Mouse (Mus musculus) A20 (cell line): ENCODE measurements around the gene Anxa9.

ENCODE experiments used
- DNase-seq: peaks from one replicate; pipeline ENCODE4 v3.0.0-alpha.2; 2011; ENCODE audit warnings: low read depth, low spot score

Gene Anxa9

DNA sequence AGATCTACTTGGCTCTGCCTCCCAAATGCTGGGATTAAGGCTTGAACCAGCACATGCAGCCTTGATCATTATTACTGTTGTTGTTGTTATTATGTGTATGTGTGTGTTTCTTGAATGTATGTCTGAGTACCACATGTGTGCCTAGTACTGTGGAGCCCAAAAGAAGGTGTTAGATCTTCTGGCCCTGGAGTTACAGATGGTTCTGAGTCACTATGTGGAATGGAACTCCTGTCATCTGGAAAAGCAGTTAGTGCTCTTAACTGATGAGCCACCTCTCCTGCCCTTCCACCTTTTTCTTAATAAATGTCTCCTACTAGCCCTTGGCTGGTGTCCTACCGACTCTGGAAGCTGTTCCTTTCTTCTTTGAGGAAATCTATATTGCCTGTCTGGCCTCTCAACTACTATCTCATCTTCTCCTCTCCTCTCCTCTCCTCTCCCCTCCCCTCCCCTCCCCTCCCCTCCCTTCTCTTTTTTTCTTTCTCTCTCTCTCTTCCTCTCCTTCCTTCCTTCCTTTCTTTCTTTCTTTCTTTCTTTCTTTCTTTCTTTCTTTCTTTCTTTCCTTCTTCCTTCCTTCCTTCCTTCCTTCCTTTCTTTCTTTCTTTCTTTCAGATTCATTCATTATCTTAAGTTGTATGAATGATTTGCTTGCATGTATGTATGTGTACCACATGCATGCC lies 59.2 kb downstream of the Anxa9 start:
- no peak for DNase-seq

DNA sequence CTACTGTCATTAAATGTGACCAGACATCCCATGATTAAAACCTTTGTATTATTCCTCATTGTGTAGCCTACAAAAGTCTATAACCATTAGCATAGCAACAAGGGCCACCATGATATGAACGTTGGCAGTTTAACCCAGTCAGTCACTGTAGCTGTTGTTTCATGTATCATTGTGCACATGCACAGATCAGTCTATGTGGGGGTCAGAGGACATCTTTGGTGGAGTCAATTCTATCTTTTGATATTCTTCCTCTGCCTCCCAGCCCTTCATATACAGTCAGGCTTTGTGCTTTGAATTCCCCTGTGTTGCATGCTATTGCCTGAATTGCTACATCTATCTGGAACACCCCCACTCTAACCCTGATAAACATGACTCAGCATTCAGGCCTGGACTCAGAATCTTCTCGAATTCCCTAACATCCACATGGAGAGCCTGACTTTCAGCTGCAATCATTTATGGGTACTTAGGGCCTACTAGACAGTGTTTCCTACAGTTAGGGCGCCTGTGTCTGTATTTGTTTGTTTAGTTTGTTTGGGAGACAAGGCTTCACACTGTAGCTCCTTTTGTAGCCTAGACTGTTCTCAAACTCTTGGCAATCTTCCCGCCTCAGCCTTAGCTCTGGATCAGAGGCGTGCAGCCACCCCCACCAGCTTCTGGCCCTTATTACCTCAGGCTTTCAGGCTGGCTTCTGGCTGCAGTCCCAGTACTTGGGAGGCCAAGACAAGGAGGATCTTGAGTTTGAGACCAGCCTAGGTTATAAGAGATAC lies 60.3 kb downstream of the Anxa9 start:
- DNase-seq, result no peak
